Mouse (Mus musculus) liver, embryonic 14.5 days (tissue): Measurements from ENCODE around the gene Aloxe3. TPM values are rescaled to one million over a fixed set of nuclear protein-coding genes. Genes with fewer than 3 reads are reported as not detected.

Experiments used
- ATAC-seq: fragments of 200-750 bp; cut with Nextera tagmentation; 2 replicates; pipeline ENCODE4 v1.8.0; 2017; ENCODE audit warnings: moderate number of reproducible peaks, mild to moderate bottlenecking, moderate library complexity; ENCODE audit not compliant: insufficient read depth
- DNase-seq, 3 experiments: peaks; one replicate each; pipeline ENCODE4 v3.0.0-alpha.2; 2012 to 2013; ENCODE audit warnings: low read depth in 3 of 3, low spot score in 3 of 3
- H3K27ac ChIP-seq: fragments of 300-500 bp; sonication (generic); 2 replicates; pipeline ENCODE4 v1.5.1; 2014; ENCODE audit warnings: moderate library complexity, mild to moderate bottlenecking, control low read depth, inconsistent platforms
- H3K27me3 ChIP-seq: fragments of 300-500 bp; sonication (generic); 2 replicates; pipeline ENCODE4 v1.6.1; 2014; ENCODE audit warnings: mild to moderate bottlenecking, low read length, moderate library complexity; ENCODE audit not compliant: control insufficient read depth, insufficient read depth
- H3K36me3 ChIP-seq: fragments of 300-500 bp; sonication (generic); replicated peaks from 2 replicates; pipeline ENCODE4 v1.6.1; 2014; ENCODE audit warnings: low read depth; ENCODE audit not compliant: control insufficient read depth, insufficient read depth
- H3K4me1 ChIP-seq, 2 experiments: fragments of 200-500 bp in 1 of 2; fragments of 300-500 bp in 1 of 2; sonication (generic) in 1 of 2; replicated peaks; 2 replicates each; pipeline ENCODE4 v1.6.1; 2012 to 2014; ENCODE audit warnings: antibody characterized with exemption in 1 of 2, inconsistent platforms in 1 of 2, low read length in 1 of 2; ENCODE audit not compliant: control insufficient read depth in 2 of 2, insufficient read depth in 2 of 2
- H3K4me2 ChIP-seq: fragments of 300-500 bp; sonication (generic); 2 replicates; pipeline ENCODE4 v1.6.1; 2014; ENCODE audit warnings: low read depth, mild to moderate bottlenecking, control low read depth, moderate library complexity
- H3K4me3 ChIP-seq, 2 experiments: fragments of 200-500 bp in 1 of 2; fragments of 300-500 bp in 1 of 2; sonication (generic) in 1 of 2; 2 replicates each; pipeline ENCODE4 v1.5.1; 2012 to 2014; ENCODE audit warnings: low read depth in 2 of 2, low read length in 2 of 2, mild to moderate bottlenecking in 2 of 2, control low read depth in 1 of 2, inconsistent platforms in 1 of 2, moderate library complexity in 1 of 2; ENCODE audit not compliant: insufficient read depth in 1 of 2
- H3K9ac ChIP-seq: fragments of 300-500 bp; sonication (generic); replicated peaks from 2 replicates; pipeline ENCODE4 v1.6.1; 2014; ENCODE audit warnings: mild to moderate bottlenecking, control low read depth, moderate library complexity
- H3K9me3 ChIP-seq: fragments of 300-500 bp; sonication (generic); 2 replicates; pipeline ENCODE4 v1.6.1; 2016; ENCODE audit warnings: low read length, mixed read lengths; ENCODE audit not compliant: control insufficient read depth
- CTCF ChIP-seq: IDR thresholded peaks from 2 replicates; pipeline ENCODE4 v1.5.1; 2016; ENCODE audit warnings: antibody characterized with exemption, low read depth, control low read depth
- EP300 ChIP-seq: IDR thresholded peaks from 2 replicates; pipeline ENCODE4 v1.6.1; 2016; ENCODE audit warnings: antibody characterized with exemption, low read depth
- WGBS: fragments of 180-500 bp; shearing (Covaris S2); extraction: QIAGEN DNeasy Blood & Tissue Kit; methylation state at CpG from one replicate; pipeline ENCODE4 v1.1.7; 2014; ENCODE audit not compliant: insufficient replicate concordance; 5-methylcytosine and 5-hydroxymethylcytosine counted together
- polyA plus RNA-seq, 2 experiments: library from polyadenylated mRNA; depleted of rRNA in 1 of 2; stranded (reverse) in 1 of 2; unstranded in 1 of 2; fragments of >200 nt; fragmentation: Nextera tagmentation in 1 of 2; extraction: Ambion mirVana in 1 of 2; gene quantifications; 2 replicates each; pipeline versions ENCODE4 v1.2.1 to v1.2.3; 2012 to 2014

Gene Aloxe3
- polyA plus RNA-seq, 2 experiments, result 0.15 to 0.38 TPM

GRCm38 (mm10) chr11:69080102-69080854 lies 45.4 kb upstream of the Aloxe3 start:
- no peak overlapping the region for H3K4me3 ChIP-seq
- ATAC-seq (no peak), DNase-seq (no peak)
- TF ChIP-seq EP300 (no peak), CTCF (no peak)
- no peaks in the 10 kb centered on the region for H3K9me3 ChIP-seq
- no peak overlapping the region for H3K4me2 ChIP-seq
- no peak overlapping the region for H3K9ac ChIP-seq
- no peaks in the 10 kb centered on the region for H3K4me1 ChIP-seq
- H3K36me3 ChIP-seq, result no peaks in the 10 kb centered on the region
- WGBS, result 67% methylated on average over 15 of the region's 15 CpGs
- H3K27me3 ChIP-seq, result no peaks in the 10 kb centered on the region; the same call in 1 of the 2 replicates
- H3K27ac ChIP-seq, result no peak overlapping the region

GRCm38 (mm10) chr11:69080855-69081222 lies 44.9 kb upstream of the Aloxe3 start:
- 71% methylated on average over 8 of the region's 8 CpGs for WGBS
- H3K36me3 ChIP-seq, result no peaks in the 10 kb centered on the region
- no peaks in the 10 kb centered on the region for H3K4me1 ChIP-seq
- no peaks in the 10 kb centered on the region for H3K9me3 ChIP-seq
- H3K27ac ChIP-seq, result no peak overlapping the region
- DNase-seq (no peak), ATAC-seq (no peak)
- TF ChIP-seq CTCF (no peak), EP300 (no peak)
- H3K4me3 ChIP-seq, result no peak overlapping the region
- H3K4me2 ChIP-seq, result no peak overlapping the region
- no peaks in the 10 kb centered on the region; the same call in 1 of the 2 replicates for H3K27me3 ChIP-seq
- H3K9ac ChIP-seq, result no peak overlapping the region

- Histone ChIP-seq H3K9me3 (no peaks in the 10 kb centered on the region), H3K4me3 (no peak overlapping the region), H3K4me2 (no peak overlapping the region), H3K27ac (no peak overlapping the region), H3K4me1 (no peaks in the 10 kb centered on the region), H3K9ac (no peak overlapping the region), H3K27me3 (no peaks in the 10 kb centered on the region; the same call in 1 of the 2 replicates), H3K36me3 (no peaks in the 10 kb centered on the region)
- DNase-seq (no peak), ATAC-seq (no peak)
- TF ChIP-seq EP300 (no peak), CTCF (no peak)
- 75% methylated on average over 7 of the region's 7 CpGs for WGBS
Observed at GRCm38 (mm10) chr11:69081613-69082012, 44.1 kb upstream of the Aloxe3 start.

- DNase-seq (no peak), ATAC-seq (no peak)
- Histone ChIP-seq H3K4me1 (peaks cover 10 to 14% of the 10 kb centered on the region in 2 experiments), H3K9ac (no peak overlapping the region), H3K9me3 (no peaks in the 10 kb centered on the region), H3K27ac (no peak overlapping the region), H3K4me2 (no peak overlapping the region), H3K4me3 (no peak overlapping the region), H3K36me3 (peaks cover 10% of the 10 kb centered on the region), H3K27me3 (no peaks in the 10 kb centered on the region; the same call in 1 of the 2 replicates)
- WGBS, result 74% methylated on average over 6 of the region's 6 CpGs
- TF ChIP-seq EP300 (no peak), CTCF (no peak)
Observed at GRCm38 (mm10) chr11:69085608-69086007, 40.1 kb upstream of the Aloxe3 start.

- no peak overlapping the region for H3K4me2 ChIP-seq
- DNase-seq (no peak), ATAC-seq (no peak)
- H3K36me3 ChIP-seq, result peaks cover 10% of the 10 kb centered on the region
- no peak overlapping the region for H3K9ac ChIP-seq
- H3K27ac ChIP-seq, result no peak overlapping the region
- WGBS, result 61% methylated on average over 6 of the region's 6 CpGs
- H3K4me1 ChIP-seq, result peaks cover 10 to 14% of the 10 kb centered on the region in 2 experiments
- no peaks in the 10 kb centered on the region for H3K9me3 ChIP-seq
- no peaks in the 10 kb centered on the region; the same call in 1 of the 2 replicates for H3K27me3 ChIP-seq
- no peak overlapping the region for H3K4me3 ChIP-seq
- no peak for TF ChIP-seq CTCF
- no peak for TF ChIP-seq EP300
Observed at GRCm38 (mm10) chr11:69086390-69086789, 39.3 kb upstream of the Aloxe3 start.
